Mouse (Mus musculus) adrenal gland, postnatal 10 days (tissue): ENCODE measurements at regions not wholly inside any gene's neighbourhood (a gene's known extent, or its start where the extent isn't known, plus 50 kb on each side); places are given as distances from the start of the nearest gene placed in this dataset.
A peak's percentile ranks its signal among the peaks of the same experiment; 100 is the strongest.

Source experiments
- DNase-seq: peaks from one replicate; pipeline ENCODE4 v3.0.0; 2021; ENCODE audit warnings: mixed read lengths

GRCm38 (mm10) chr13:33558927-33559326 lies 74.3 kb downstream of the Serpinb9g start:
- DNase-seq: peak; percentile 15

DNA sequence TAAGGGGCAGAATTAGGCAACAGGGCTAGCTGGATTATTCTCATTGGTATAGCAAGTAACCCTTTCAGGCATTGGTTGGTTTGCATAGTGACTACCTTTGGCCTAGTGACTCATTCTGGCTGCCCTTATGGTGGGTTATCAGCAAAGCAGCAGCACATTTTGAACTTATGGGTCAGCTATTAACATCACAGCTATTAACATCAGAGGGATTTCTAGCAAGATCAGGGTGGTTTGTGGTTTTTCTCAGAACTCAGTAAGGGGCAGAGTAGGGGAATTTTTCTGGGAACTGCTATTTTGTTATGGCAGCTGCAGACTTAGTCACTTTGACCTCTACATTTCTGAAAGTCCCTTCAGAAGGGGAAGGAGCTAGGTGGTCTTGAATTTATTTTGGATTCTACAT lies 75.1 kb downstream of the Serpinb9g start:
- DNase-seq: no peak

DNA sequence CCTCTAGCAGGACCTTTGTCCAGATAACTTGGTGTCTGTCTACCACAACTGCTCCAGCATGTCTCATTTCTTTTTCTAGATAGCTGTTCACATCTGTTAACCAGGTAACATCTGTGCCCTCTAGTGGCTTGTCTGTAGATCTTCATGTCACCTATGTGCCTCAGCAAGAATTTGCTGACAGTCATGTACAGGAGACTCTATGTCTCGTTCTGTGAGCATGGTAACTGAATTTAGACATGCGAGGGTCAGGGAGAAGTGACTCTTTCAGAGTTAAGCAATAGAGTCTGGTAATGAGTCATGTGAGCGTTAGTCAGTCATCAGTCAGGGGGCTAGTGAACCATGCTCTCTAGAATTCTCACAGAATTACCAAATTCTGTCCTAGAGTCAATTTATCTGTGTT lies 77.0 kb downstream of the Serpinb9g start:
- no peak for DNase-seq

DNA sequence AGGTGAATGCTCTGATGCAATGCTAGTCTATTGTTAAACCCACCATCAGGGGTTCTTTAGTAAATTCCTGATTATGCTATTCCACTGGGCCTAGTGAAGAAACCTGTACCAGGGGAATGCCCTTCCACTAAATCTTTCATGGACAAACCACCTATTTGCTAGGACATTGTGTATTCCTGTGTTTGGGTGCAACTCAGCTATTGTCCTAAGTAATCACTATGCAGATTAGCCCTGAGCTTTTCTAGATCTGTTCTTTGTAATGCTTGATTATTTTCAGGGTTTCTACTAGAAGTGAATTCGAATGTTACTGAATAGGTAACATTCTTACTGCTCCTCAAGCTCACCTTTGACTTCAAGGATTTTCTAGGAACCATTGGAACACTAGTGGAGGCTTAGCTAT lies 78.3 kb downstream of the Serpinb9g start:
- DNase-seq: no peak

DNA sequence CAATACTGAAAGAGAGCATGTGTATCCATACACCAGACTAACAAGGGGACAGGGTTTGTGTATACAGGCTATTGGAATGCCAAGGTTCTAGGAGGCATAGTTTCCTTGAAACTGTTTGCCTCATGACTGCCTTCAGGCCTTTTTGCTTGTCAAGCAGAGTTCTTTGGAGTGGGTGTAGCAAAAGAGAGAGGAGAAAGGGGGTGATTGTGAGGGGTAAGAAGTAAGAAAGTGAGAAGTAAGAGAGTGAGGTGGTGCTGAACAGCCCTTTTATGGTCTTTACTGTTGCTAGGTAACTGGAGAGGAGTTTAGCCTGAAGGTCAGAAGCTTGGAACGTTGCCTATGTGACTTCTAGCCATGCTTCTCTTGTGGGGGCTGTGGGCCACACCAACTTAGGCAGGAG lies 78.8 kb downstream of the Serpinb9g start:
- no peak for DNase-seq

GRCm38 (mm10) chr13:33567915-33568314 lies 83.3 kb downstream of the Serpinb9g start:
- no peak for DNase-seq

DNA sequence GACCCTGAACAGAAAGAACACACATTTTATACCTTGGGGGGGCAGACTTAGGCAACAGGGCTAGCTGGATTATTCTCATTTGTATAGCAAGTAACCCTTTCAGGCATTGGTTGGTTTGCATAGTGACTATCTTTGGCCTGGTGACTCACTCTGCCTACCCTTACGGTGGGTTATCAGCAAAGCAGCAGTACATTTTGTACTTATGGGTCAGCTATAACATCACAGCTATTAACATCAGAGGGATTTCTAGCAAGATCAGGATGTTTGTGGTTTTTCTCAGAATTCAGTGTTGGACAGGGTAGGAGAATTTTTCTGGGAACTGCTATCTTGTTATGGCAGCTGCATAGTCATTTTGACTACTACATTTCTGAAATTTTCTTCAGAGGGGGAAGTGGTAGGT lies 84.7 kb downstream of the Serpinb9g start:
- no peak for DNase-seq

DNA sequence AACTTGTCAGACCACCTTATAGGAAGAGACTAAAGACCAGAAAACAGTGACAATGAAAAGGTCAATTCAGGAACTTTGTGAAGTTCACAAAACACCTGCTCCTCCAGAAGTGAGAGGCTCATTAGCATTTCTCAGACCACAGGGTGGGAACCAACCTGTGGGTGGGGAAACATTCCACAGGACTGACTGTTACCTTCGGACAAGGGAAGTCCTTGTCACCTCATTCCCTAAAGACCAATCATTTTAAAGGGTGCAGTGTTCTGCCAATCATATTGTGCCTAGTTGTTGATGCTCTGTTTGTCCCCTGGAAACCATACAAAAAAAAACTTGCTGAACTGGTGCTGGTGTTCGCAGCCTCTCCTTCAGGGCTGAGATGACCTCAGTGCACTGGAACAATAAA lies 86.2 kb downstream of the Serpinb9g start:
- DNase-seq: no peak

GRCm38 (mm10) chr13:33586065-33586464 lies 75.1 kb upstream of the Serpinb6d start:
- no peak for DNase-seq
